Mouse (Mus musculus): ENCODE measurements around the gene Wipi2. TPM values are rescaled to one million over a fixed set of nuclear protein-coding genes. Genes with fewer than 3 reads are reported as not detected.

Wipi2 gene
- polyA plus RNA-seq, 1 experiment from 2014 or later: 60.9 TPM

DNA sequence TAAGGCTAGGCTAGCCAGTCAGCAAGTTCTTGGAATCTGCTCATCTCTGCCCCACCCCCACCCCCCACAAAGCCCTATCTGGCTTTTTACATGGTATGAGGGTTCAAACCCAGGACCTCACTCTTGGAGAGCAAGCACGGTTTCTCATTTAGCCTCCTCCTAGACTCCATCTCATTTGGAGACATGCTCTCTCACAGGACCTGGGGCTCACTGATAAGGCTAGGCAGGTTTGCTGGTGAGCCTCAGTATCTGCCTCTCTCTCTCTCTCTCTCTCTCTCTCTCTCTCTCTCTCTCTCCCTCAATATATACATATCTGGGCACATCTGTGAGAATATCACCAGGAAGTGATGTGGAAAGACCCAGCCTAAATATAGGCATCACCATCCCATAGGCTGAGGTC is 51.6 kb downstream of the Wipi2 start:
- no peaks in the 10 kb centered on the region for H3K27me3 ChIP-seq (ENCODE audit: low read depth, poor library complexity, severe bottlenecking)
- no peaks in the 10 kb centered on the region for H3K36me3 ChIP-seq
- H3K4me3 ChIP-seq: no peak overlapping the region
- DNase-seq (ENCODE audit: low spot score): no peak
- peaks cover 6% of the 10 kb centered on the region for H3K9me3 ChIP-seq (replicated peaks)
- H3K27ac ChIP-seq (replicated peaks): no peak overlapping the region
- WGBS: 83% methylated on average over 1 of the region's 1 CpGs
- H3K4me1 ChIP-seq: peaks cover 10% of the 10 kb centered on the region

DNA sequence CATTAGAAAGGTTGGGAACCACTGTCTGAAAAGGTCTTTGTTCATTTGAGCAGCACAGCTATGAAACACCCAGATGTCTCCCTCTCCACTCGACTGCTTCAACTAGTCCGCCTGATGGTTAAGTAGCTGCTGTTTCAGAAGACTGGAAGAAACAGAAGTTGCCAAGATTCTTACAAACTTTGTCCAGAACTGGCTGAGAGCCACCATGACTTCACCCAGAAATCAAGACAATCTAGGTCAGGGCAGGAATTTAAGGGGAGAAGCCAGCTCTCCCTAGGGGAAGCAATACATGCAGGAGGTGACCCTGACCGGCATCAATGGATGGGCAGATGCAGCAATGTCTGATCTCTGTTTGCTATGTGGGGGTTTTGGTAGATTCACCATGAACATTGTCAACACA is 54.4 kb downstream of the Wipi2 start:
- Histone ChIP-seq H3K36me3 (no peaks in the 10 kb centered on the region), H3K9me3 (replicated peaks) (peaks cover 6% of the 10 kb centered on the region), H3K4me3 (no peak overlapping the region), H3K27ac (replicated peaks) (no peak overlapping the region), H3K27me3 (ENCODE audit: low read depth, poor library complexity, severe bottlenecking) (no peaks in the 10 kb centered on the region), H3K4me1 (peaks cover 10% of the 10 kb centered on the region)
- no peak for DNase-seq (ENCODE audit: low spot score)
- 96% methylated on average over 3 of the region's 3 CpGs for WGBS

DNA sequence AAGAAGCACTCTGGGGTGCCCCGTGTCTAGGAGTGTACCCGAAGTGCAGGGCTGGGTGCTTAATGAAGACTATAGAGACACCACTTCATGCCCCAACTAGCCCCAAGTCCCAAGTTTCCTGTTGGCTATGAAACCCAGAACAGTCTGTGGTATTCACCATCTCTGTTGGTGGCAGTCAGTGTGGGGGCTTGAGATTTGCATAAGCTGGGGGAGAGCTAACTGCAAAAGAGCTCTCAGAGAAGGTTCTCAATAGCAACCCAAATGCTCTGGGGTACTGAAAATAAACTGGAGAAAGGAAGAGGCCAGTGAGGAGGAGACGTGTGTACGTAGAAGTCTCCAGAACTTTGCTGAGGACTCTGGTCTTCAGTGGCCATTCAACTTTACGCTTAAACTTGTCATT is 55.0 kb downstream of the Wipi2 start:
- H3K27me3 ChIP-seq (ENCODE audit: low read depth, poor library complexity, severe bottlenecking): no peaks in the 10 kb centered on the region
- no peaks in the 10 kb centered on the region for H3K36me3 ChIP-seq
- H3K9me3 ChIP-seq (replicated peaks): peaks cover 6% of the 10 kb centered on the region
- no peak for DNase-seq (ENCODE audit: low spot score)
- H3K4me1 ChIP-seq: peaks cover 10% of the 10 kb centered on the region
- 85% methylated on average over 5 of the region's 5 CpGs for WGBS
- H3K4me3 ChIP-seq: no peak overlapping the region
- H3K27ac ChIP-seq (replicated peaks): no peak overlapping the region

DNA sequence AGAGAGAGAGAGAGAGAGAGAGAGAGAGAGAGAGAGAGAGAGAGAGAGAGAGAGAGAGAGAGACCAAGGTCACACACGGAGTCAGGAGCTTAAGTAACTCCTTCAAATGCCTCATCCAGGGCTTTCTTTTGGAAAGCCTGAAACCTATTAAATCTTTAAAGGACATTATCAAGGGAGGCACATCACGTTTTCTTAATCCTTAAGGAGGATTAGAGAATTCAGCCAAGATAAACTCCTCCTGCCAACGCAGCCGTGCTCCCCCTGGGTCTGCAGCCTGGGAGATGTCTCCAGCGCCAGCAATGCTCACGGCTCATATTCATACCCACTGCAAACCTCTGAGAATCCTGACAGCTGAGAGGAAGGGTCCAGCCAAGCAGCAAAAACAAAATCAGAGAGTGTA is 61.4 kb downstream of the Wipi2 start:
- DNase-seq (ENCODE audit: low spot score): no peak
- H3K36me3 ChIP-seq: no peaks in the 10 kb centered on the region
- H3K4me1 ChIP-seq: peaks cover 26% of the 10 kb centered on the region
- H3K27me3 ChIP-seq (ENCODE audit: low read depth, poor library complexity, severe bottlenecking): peaks cover 8% of the 10 kb centered on the region; the same call in 1 of the 2 replicates
- 27% methylated on average over 6 of the region's 6 CpGs for WGBS
- H3K9me3 ChIP-seq (replicated peaks): no peaks in the 10 kb centered on the region
- no peak overlapping the region for H3K4me3 ChIP-seq
- H3K27ac ChIP-seq (replicated peaks): no peak overlapping the region

GRCm38 (mm10) chr5:142690343-142690742 is 62.8 kb downstream of the Wipi2 start:
- Histone ChIP-seq H3K4me3 (no peak overlapping the region), H3K9me3 (replicated peaks) (no peaks in the 10 kb centered on the region), H3K27me3 (ENCODE audit: low read depth, poor library complexity, severe bottlenecking) (peaks cover 17% of the 10 kb centered on the region; the same call in 1 of the 2 replicates), H3K27ac (replicated peaks) (no peak overlapping the region), H3K4me1 (peaks cover 31% of the 10 kb centered on the region), H3K36me3 (no peaks in the 10 kb centered on the region)
- no peak for DNase-seq (ENCODE audit: low spot score)
- 89% methylated on average over 3 of the region's 3 CpGs for WGBS

DNA sequence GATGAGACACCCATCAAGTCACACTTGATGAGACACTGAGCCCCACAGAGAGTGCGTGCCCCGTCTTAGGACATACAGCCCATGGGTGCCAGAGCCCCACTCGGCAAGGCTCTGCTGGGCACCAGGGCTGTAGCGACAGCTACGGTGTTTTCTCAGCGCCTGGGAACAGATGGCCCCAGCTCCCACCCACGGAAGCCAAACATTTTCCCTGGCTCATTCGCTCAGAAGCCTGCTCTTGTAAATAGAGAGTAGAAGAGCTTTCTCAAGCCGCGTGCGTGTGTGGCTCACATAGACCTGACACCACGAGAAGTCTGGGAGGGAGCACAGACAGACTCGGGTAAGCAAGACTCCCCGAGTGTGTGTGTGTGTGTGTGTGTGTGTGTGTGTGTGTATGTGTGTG is 64.8 kb downstream of the Wipi2 start, which contains the start of gene Slc29a4:
Gene Slc29a4 (plus strand): TSS at position 265 of the 400 bp plus-strand sequence.
- H3K4me1 ChIP-seq: peaks cover 31% of the 10 kb centered on the region
- DNase-seq (ENCODE audit: low spot score): no peak
- no peaks in the 10 kb centered on the region for H3K9me3 ChIP-seq (replicated peaks)
- no peak within 1 kb of the TSS for H3K4me3 ChIP-seq
- no peaks in the 10 kb centered on the region for H3K36me3 ChIP-seq
- H3K27me3 ChIP-seq (ENCODE audit: low read depth, poor library complexity, severe bottlenecking): peaks cover 17% of the 10 kb centered on the region; the same call in 1 of the 2 replicates
- WGBS: 75% methylated on average over 14 of the region's 14 CpGs
- no peak within 1 kb of the TSS for H3K27ac ChIP-seq (replicated peaks)

GRCm38 (mm10) chr5:142692971-142693737 is 65.7 kb downstream of the Wipi2 start:
- 74% methylated on average over 12 of the region's 12 CpGs for whole genome bisulfite sequencing
- Histone ChIP-seq H3K9me3 (replicated peaks) (no peaks in the 10 kb centered on the region), H3K4me1 (peaks cover 31% of the 10 kb centered on the region), H3K27me3 (ENCODE audit: low read depth, poor library complexity, severe bottlenecking) (peaks cover 17% of the 10 kb centered on the region; the same call in 1 of the 2 replicates), H3K27ac (replicated peaks) (no peak overlapping the region), H3K36me3 (no peaks in the 10 kb centered on the region), H3K4me3 (no peak overlapping the region)
- no peak for DNase-seq (ENCODE audit: low spot score)

- 64% methylated on average over 8 of the region's 8 CpGs for WGBS
- no peak overlapping the region for H3K27ac ChIP-seq (replicated peaks)
- no peak overlapping the region for H3K4me3 ChIP-seq
- no peak for DNase-seq (ENCODE audit: low spot score)
- peaks cover 24% of the 10 kb centered on the region for H3K4me1 ChIP-seq
- H3K9me3 ChIP-seq (replicated peaks): no peaks in the 10 kb centered on the region
- H3K27me3 ChIP-seq (ENCODE audit: low read depth, poor library complexity, severe bottlenecking): peaks cover 17% of the 10 kb centered on the region; the same call in 1 of the 2 replicates
- no peaks in the 10 kb centered on the region for H3K36me3 ChIP-seq
Observed at GRCm38 (mm10) chr5:142693738-142694430, 66.4 kb downstream of the Wipi2 start.

DNA sequence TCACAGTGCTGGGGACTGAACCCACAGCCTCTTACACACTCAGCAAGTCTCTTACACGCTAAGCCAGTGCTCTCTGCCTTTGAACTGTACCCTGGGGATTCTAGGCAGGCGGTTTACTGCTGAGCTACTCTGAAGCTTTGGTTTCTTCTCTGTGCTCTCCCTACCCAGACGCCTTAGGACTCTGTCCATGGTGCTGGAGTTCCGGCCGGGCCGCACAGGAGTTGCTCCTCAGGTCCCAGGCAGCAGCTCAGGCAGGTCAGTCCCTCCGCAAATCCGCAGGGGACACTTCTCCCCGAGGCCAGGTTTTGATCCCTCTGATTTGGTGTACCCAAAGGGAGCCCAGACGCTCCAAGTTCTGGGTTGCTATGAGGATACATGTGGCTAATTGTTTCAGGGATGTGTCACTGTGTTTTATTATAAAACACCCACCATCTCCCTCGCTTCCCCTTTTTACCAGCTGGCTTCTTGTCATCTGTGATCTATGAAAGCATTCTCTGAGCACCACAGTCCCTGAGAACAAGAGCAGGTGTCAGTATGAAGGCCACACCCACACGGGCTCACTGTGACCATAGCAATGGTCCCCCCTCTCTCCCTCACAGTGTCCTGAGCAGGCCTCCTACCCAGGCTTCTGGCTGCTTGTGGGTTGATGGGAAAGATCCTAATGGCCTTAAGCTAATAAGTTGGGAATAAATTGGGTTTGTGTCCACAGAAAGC is 67.3 kb downstream of the Wipi2 start:
- peaks cover 14% of the 10 kb centered on the region; the same call in 1 of the 2 replicates for H3K4me1 ChIP-seq
- H3K4me3 ChIP-seq: no peak overlapping the region
- 10% methylated on average over 12 of the region's 12 CpGs for WGBS
- DNase-seq (ENCODE audit: low spot score): peak; percentile 51
- H3K36me3 ChIP-seq: no peaks in the 10 kb centered on the region
- no peak overlapping the region for H3K27ac ChIP-seq (replicated peaks)
- no peaks in the 10 kb centered on the region for H3K9me3 ChIP-seq (replicated peaks)
- peaks cover 22% of the 10 kb centered on the region for H3K27me3 ChIP-seq (ENCODE audit: low read depth, poor library complexity, severe bottlenecking)

DNA sequence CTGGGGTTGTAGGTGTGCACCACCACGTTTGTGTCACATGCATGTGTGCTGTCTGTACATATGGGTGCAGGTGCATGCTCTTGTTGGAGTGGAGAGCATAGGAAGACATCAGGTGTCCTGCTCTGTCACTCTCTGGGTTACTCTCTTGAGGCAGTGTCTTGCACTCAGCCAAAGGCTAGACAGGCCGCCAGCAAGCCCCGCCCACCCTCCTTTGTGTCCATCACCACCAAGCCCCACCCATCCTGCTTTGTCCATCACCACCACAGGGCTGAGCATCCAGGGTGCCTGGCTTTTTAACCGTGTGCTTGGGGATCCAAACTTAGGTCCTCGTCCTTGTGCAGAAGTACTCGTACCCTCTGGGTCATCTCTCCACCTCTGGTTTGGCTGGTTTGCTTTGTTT is 68.8 kb downstream of the Wipi2 start:
- no peaks in the 10 kb centered on the region for H3K9me3 ChIP-seq (replicated peaks)
- H3K27me3 ChIP-seq (ENCODE audit: low read depth, poor library complexity, severe bottlenecking): peaks cover 29% of the 10 kb centered on the region
- H3K36me3 ChIP-seq: no peaks in the 10 kb centered on the region
- WGBS: 27% methylated on average over 6 of the region's 6 CpGs
- no peak overlapping the region for H3K4me3 ChIP-seq
- H3K27ac ChIP-seq (replicated peaks): no peak overlapping the region
- H3K4me1 ChIP-seq: peaks cover 17% of the 10 kb centered on the region
- DNase-seq (ENCODE audit: low spot score): no peak

DNA sequence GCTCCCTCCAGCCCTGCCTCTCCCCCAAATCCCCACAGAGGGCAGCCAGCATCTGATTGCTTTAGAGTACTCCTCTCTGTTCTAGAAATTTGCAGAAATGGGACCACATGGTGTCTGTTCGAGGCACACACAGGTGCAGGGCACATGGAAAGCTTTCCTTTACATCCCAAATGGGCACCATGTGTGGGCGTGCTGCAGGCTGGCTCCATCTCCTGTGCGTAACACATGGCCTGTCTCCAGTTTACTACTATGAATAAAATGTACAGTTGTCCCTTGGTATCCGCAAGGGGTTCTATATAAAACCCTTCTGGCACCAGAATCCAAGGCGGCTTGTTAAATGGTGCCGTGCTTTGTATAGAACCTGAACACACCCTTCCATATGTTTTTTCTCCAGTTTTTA is 69.4 kb downstream of the Wipi2 start:
- Histone ChIP-seq H3K27ac (replicated peaks) (no peak overlapping the region), H3K4me3 (no peak overlapping the region), H3K9me3 (replicated peaks) (no peaks in the 10 kb centered on the region), H3K4me1 (peaks cover 23% of the 10 kb centered on the region), H3K36me3 (no peaks in the 10 kb centered on the region), H3K27me3 (ENCODE audit: low read depth, poor library complexity, severe bottlenecking) (peaks cover 33% of the 10 kb centered on the region)
- WGBS: 90% methylated on average over 6 of the region's 6 CpGs
- no peak for DNase-seq (ENCODE audit: low spot score)

DNA sequence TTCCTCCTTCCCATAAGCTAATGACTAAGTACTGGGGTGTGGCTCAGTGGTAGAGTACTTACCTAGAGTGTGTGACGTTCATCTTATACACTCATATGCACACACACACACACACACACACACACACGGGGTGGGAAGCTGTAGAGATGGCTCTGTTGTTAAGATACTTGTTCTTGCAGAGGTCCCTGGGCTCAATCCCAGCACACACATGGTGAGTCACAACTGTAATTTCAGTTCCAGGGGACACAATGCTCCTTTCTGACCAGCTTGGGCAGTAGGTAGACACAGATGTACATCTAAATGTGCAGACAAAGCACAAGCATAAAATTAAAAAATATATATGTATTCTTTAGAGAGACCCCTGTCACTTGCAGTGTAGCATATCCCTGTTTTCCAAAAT is 70.2 kb downstream of the Wipi2 start:
- 70% methylated on average over 2 of the region's 2 CpGs for WGBS
- DNase-seq (ENCODE audit: low spot score): no peak
- Histone ChIP-seq H3K4me1 (peaks cover 28% of the 10 kb centered on the region), H3K4me3 (no peak overlapping the region), H3K36me3 (no peaks in the 10 kb centered on the region), H3K27ac (replicated peaks) (no peak overlapping the region), H3K9me3 (replicated peaks) (no peaks in the 10 kb centered on the region), H3K27me3 (ENCODE audit: low read depth, poor library complexity, severe bottlenecking) (peaks cover 39% of the 10 kb centered on the region)
